Mouse (Mus musculus) testis, adult 2 months (tissue): ENCODE results near the gene Tmod4.

Experiments
- CTCF ChIP-seq: fragments of 200-500 bp; IDR thresholded peaks from 2 replicates; pipeline ENCODE4 v1.5.1; 2012; ENCODE audit warnings: low read depth, mild to moderate bottlenecking, inconsistent platforms, low read length, moderate library complexity; ENCODE audit not compliant: control insufficient read depth, insufficient read depth, insufficient replicate concordance
- POLR2A ChIP-seq: fragments of 200-500 bp; IDR thresholded peaks from 2 replicates; pipeline ENCODE4 v1.6.1; 2012; ENCODE audit warnings: low read depth, mild to moderate bottlenecking, inconsistent platforms, low read length, moderate library complexity; ENCODE audit not compliant: control insufficient read depth

DNA sequence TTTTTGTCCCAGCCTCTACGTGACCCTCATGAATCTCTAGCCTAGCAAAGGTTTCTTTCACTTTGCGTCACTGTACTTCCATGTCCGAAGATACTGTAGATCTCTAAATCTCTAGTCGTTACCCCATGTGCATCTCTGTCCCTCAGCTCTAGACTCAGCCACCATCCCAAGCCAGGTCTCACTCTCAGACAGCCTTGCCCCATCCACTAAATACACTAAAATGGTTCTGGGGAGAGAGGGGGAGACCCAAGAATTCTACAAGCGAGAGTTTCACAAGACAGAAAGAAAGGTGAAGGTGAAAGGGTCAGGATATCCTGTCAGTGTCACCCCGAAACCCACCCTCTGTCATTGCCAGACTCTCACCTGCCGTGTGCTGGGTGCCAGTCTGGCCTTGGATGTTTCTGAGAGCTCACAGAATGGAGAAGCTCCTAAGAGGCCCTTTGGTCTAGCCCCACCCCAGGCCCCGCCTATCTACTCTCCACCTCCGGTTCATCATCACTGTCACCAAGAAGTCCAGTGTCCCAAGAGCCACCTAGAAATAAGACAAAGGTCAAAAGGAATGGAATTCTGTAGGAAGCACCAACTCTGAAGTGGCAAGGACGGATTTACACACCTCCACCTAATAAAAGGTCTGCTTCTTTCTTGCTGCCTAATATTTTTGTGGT is 17.8 kb downstream of the Tmod4 start, which contains the start of gene Tnfaip8l2:
- TF ChIP-seq POLR2A = no peak
- no peak for TF ChIP-seq CTCF
